Mouse (Mus musculus) midbrain, embryonic 14.5 days (tissue): Measurements from ENCODE around the gene Mgp. TPM values are rescaled to one million over a fixed set of nuclear protein-coding genes. Genes with fewer than 3 reads are reported as not detected.
A peak's percentile ranks its signal among the peaks of the same experiment; 100 is the strongest.

Source experiments
- ATAC-seq: fragments of 200-750 bp; cut with Nextera tagmentation; 2 replicates; pipeline ENCODE4 v1.8.0; 2017; ENCODE audit warnings: moderate number of reproducible peaks, moderate library complexity; ENCODE audit not compliant: low FRiP score, low TSS enrichment
- DNase-seq: peaks from one replicate; pipeline ENCODE4 v3.0.0-alpha.2; 2015
- H3K27ac ChIP-seq: fragments of 300-500 bp; sonication (generic); replicated peaks from 2 replicates; pipeline ENCODE4 v1.5.1; 2014; ENCODE audit warnings: mild to moderate bottlenecking, low read depth, low read length, moderate library complexity
- H3K27me3 ChIP-seq: fragments of 300-500 bp; sonication (generic); 2 replicates; pipeline ENCODE4 v1.6.1; 2014; ENCODE audit warnings: low read length, control low read depth, mixed read lengths; ENCODE audit not compliant: control insufficient read depth, insufficient read depth
- H3K36me3 ChIP-seq: fragments of 300-500 bp; sonication (generic); 2 replicates; pipeline ENCODE4 v1.6.1; 2014; ENCODE audit warnings: low read length, control low read depth; ENCODE audit not compliant: control insufficient read depth, insufficient read depth
- H3K4me1 ChIP-seq: fragments of 300-500 bp; sonication (generic); 2 replicates; pipeline ENCODE4 v1.6.1; 2014; ENCODE audit warnings: mild to moderate bottlenecking, antibody characterized with exemption, low read length, control low read depth; ENCODE audit not compliant: control insufficient read depth, insufficient read depth
- H3K4me2 ChIP-seq: fragments of 300-500 bp; sonication (generic); 2 replicates; pipeline ENCODE4 v1.6.1; 2014; ENCODE audit warnings: mild to moderate bottlenecking, low read length, moderate library complexity
- H3K4me3 ChIP-seq: fragments of 300-500 bp; sonication (generic); replicated peaks from 2 replicates; pipeline ENCODE4 v1.5.1; 2014; ENCODE audit warnings: low read depth, low read length
- H3K9ac ChIP-seq: fragments of 300-500 bp; sonication (generic); replicated peaks from 2 replicates; pipeline ENCODE4 v1.6.1; 2014; ENCODE audit warnings: mild to moderate bottlenecking, low read length, moderate library complexity
- H3K9me3 ChIP-seq: fragments of 300-500 bp; sonication (generic); 2 replicates; pipeline ENCODE4 v1.6.1; 2016; ENCODE audit warnings: low read length, control low read depth, mixed read lengths; ENCODE audit not compliant: control insufficient read depth
- WGBS: fragments of 180-500 bp; shearing (Covaris S2); extraction: QIAGEN DNeasy Blood & Tissue Kit; methylation state at CpG from one replicate; pipeline ENCODE4 v1.1.7; 2014; 5-methylcytosine and 5-hydroxymethylcytosine counted together
- polyA plus RNA-seq: library from polyadenylated mRNA; unstranded; fragments of >200 nt; fragmentation: Nextera tagmentation; extraction: Ambion mirVana; gene quantifications from 2 replicates; pipeline ENCODE4 v1.2.1, GENCODE M21; 2014

Gene Mgp
- polyA plus RNA-seq, 1 experiment from 2014 or later: 3.5 TPM

DNA sequence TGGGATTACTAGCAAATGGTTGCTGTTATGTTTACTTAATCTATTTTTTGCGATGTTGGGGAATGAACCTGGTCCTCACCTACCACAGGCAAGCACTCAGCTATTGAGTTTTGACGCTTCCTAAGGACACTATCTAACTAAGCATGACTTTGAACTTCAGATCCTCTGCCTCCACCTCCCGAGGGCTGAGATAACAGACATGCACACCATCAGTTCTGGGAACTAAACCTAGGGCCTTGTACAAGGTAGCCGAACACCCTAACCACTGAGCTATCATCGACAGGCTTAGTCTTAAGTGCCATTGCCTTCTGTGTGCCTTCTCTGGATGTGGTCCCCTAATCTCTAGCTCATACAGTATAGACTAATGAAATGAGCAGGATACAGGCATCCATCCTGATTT is 10.3 kb downstream of the Mgp start:
- Histone ChIP-seq H3K4me2 (no peak overlapping the region), H3K9ac (no peak overlapping the region)
- DNase-seq: no peak

DNA sequence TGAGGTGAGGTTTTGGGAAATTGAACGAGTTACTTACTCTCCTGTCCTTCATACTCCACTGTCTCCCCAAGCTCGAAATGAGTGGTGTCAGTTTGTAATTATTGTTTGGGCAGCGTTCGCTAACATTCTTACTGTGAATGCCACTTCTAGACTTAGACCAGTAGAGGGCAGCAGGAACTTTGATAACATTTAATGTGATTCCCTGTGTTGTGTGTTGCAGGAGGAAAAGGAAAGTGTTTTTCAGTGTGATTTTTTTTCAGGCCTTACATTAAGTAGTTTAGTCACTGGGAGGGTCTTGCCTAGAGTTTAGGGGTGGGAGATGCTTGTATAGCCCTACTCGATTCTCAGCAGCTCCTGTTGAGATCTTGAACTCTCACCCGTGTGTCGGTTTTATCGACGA is 14.6 kb downstream of the Mgp start:
- Histone ChIP-seq H3K27me3 (no peaks in the 10 kb centered on the region), H3K9ac (no peak overlapping the region), H3K36me3 (no peaks in the 10 kb centered on the region), H3K4me3 (no peak overlapping the region), H3K9me3 (no peaks in the 10 kb centered on the region), H3K4me2 (no peak overlapping the region), H3K27ac (no peak overlapping the region), H3K4me1 (no peaks in the 10 kb centered on the region)
- 52% methylated on average over 9 of the region's 9 CpGs for WGBS
- DNase-seq: peak; percentile 91
- ATAC-seq: no peak; the same call in 1 of the 2 replicates

More for the DNA sequence above, 10.3 kb downstream of the Mgp start:
- Histone ChIP-seq H3K9me3 (no peaks in the 10 kb centered on the region), H3K4me1 (no peaks in the 10 kb centered on the region), H3K36me3 (no peaks in the 10 kb centered on the region), H3K27ac (no peak overlapping the region), H3K27me3 (no peaks in the 10 kb centered on the region), H3K4me3 (no peak overlapping the region)
- no peak for ATAC-seq
- 89% methylated on average over 5 of the region's 5 CpGs for WGBS

DNA sequence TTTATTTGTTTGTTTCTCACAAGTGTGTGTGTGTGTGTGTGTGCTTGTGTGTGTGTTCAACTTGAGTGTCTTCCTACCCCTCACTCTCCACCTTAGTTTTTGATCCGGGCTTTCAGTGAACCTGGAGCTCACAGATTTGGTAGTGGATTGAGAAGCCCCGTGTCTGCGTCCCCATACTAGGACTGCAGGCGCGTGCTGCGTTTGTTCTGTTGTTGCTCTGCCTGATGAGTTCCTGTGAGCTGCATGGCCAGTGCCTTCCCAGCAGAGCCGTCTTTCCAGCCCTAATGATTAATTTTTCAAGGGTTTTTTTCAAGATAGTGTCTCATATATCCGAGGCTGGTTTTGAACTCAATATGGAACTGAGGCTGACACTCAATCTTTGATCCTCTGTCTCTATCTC is 17.2 kb downstream of the Mgp start:
- Histone ChIP-seq H3K4me1 (no peaks in the 10 kb centered on the region), H3K9ac (no peak overlapping the region), H3K27ac (no peak overlapping the region), H3K4me3 (no peak overlapping the region), H3K27me3 (no peaks in the 10 kb centered on the region), H3K9me3 (no peaks in the 10 kb centered on the region), H3K36me3 (no peaks in the 10 kb centered on the region), H3K4me2 (no peak overlapping the region)
- DNase-seq (no peak), ATAC-seq (no peak)
- WGBS: 83% methylated on average over 8 of the region's 8 CpGs

DNA sequence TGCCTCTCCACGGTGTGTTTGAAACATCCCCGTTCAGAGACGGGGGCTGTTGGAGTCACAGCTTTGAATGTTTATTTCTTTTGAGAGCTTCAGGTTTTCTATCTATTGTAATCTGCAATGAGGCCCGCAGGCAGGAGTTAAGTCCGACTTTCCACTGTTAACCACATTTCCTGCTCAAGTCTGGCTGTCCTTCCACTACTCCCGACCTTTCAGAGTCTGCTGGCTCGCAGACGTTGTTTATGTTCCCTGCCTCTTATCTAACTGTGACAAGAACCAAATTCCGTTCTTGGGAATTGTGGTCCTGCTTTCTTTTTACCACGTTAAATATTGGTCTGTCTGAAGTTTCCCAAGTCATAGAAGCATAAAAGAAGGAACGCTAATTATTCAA is 17.8 kb downstream of the Mgp start:
- DNase-seq (no peak), ATAC-seq (no peak)
- no peaks in the 10 kb centered on the region for H3K4me1 ChIP-seq
- WGBS: 73% methylated on average over 11 of the region's 11 CpGs
- no peaks in the 10 kb centered on the region for H3K36me3 ChIP-seq
- H3K27ac ChIP-seq: no peak overlapping the region
- H3K27me3 ChIP-seq: no peaks in the 10 kb centered on the region
- H3K4me3 ChIP-seq: no peak overlapping the region
- no peak overlapping the region for H3K9ac ChIP-seq
- no peaks in the 10 kb centered on the region for H3K9me3 ChIP-seq
- no peak overlapping the region for H3K4me2 ChIP-seq

DNA sequence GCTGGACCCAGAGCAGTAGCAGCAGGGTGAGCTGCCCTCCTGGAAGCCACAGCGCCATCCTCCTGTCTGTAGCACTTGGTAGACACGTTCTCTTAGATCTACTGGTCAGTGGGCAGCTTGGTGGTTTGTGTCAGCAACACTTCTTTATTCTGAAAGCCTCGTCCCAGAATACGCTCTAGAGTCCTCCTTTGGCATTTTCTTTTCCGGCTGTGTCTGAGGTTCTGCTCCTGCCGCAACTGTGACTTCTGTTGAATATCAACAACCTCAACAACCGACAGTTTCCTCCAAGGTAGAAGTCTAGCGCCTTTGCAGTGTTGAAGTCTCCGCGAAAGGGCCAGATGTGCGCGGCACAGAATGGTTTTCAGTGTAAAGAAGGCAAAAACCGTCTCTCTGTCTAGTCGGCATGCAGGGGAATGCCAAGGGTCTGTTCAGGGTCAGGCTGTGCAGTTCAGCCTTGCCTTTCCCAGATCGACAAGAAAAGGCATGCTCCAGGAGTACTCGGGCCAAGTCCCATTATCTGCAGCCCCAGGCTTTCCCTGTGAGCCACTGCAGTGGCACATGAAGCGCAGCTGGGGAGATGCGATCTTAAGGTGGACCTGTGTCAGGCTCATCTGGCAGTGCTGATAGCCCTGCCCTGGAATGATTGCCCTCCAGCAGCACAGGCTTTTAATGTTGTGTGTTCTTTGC is 18.3 kb downstream of the Mgp start, which contains the start of gene Art4:
TSS of gene Art4 (minus strand) at position 548 of the 687 bp plus-strand sequence.
- ATAC-seq (no peak), DNase-seq (no peak)
- H3K4me2 ChIP-seq: no peak within 1 kb of the TSS
- H3K9ac ChIP-seq: no peak within 1 kb of the TSS
- no peaks in the 10 kb centered on the region for H3K4me1 ChIP-seq
- no peak within 1 kb of the TSS for H3K4me3 ChIP-seq
- H3K27me3 ChIP-seq: no peaks in the 10 kb centered on the region
- 79% methylated on average over 18 of the region's 18 CpGs for WGBS
- H3K27ac ChIP-seq: no peak within 1 kb of the TSS
- no peaks in the 10 kb centered on the region for H3K36me3 ChIP-seq
- H3K9me3 ChIP-seq: no peaks in the 10 kb centered on the region

DNA sequence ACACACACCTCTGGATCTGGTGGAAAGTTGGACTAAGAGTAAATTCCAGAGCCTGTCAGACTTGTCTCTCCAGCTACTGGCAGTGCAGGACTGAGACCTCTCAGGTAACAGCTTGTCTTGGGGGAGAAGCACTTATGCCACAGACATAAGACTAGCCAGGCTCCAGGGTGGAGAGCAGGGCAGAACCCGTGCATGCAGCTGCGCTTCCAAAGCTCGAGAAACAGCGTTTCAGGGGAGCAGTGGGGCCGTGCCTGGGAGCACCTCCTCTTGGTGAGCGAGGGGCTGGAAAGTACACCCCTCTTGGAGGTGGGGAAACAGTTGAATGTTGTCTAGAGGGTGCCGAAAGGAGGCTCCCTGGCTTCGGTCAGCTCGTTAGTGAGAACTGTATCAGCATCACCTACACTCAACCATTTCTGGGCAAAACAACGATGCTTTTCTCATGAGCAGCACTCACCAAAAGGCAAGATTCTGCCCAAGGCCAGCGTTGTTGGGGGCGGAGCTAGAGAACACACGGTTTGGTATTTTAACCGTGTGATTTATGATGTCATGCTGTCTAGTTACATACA is 19.5 kb downstream of the Mgp start:
- H3K4me2 ChIP-seq: no peak overlapping the region
- no peaks in the 10 kb centered on the region for H3K36me3 ChIP-seq
- no peak for DNase-seq
- no peaks in the 10 kb centered on the region for H3K9me3 ChIP-seq
- no peak overlapping the region for H3K9ac ChIP-seq
- H3K4me1 ChIP-seq: no peaks in the 10 kb centered on the region
- no peak overlapping the region for H3K27ac ChIP-seq
- ATAC-seq: no peak
- no peaks in the 10 kb centered on the region for H3K27me3 ChIP-seq
- no peak overlapping the region for H3K4me3 ChIP-seq
- WGBS: 74% methylated on average over 14 of the region's 14 CpGs

DNA sequence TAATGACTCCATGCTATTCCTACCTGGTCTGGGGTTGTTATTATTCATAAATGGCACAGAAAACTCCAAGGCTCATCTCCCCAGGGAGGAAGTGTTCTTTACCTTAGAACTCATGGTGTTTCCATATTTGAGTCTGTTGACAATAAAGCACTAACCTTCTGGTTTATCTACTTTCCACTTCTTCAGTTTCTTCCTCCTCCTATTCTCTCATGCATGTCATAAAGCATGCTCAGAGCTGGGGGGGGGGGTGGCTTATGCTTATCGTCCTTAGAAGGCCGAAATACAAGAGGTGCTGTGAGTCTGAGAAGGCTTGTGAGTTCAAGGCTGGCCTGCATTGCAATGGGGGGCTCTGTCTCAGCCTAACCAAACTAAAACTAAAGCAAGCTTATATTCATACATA is 20.4 kb downstream of the Mgp start:
- no peaks in the 10 kb centered on the region for H3K36me3 ChIP-seq
- 75% methylated on average over 2 of the region's 2 CpGs for WGBS
- H3K27me3 ChIP-seq: no peaks in the 10 kb centered on the region
- no peak for DNase-seq
- no peak overlapping the region for H3K4me3 ChIP-seq
- H3K9me3 ChIP-seq: no peaks in the 10 kb centered on the region
- H3K4me2 ChIP-seq: no peak overlapping the region
- no peak for ATAC-seq
- no peak overlapping the region for H3K27ac ChIP-seq
- H3K4me1 ChIP-seq: no peaks in the 10 kb centered on the region
- no peak overlapping the region for H3K9ac ChIP-seq

DNA sequence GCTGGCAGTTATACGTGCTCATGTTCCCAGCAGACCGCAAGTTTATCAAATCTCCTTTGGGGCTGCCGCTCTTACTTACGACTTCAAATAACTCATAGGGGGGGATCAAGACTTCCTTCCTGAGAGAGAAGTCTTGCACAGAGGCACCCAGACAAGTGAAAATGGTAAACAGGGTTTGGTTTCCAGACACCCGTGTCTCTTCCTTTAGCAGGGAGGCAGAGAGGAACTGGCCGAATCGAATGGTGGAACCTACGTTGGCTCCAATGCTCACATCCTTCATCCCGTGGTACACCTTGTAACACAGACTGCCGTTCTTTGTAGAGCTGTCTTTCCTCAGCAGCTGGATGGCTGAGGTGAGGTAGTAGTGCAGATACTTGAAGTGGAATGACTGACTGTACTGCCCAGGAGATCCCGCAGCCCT is 21.3 kb downstream of the Mgp start:
- H3K4me2 ChIP-seq: no peak overlapping the region
- H3K9ac ChIP-seq: no peak overlapping the region
- no peaks in the 10 kb centered on the region for H3K9me3 ChIP-seq
- H3K4me3 ChIP-seq: no peak overlapping the region
- DNase-seq (no peak), ATAC-seq (no peak)
- no peak overlapping the region for H3K27ac ChIP-seq
- no peaks in the 10 kb centered on the region for H3K36me3 ChIP-seq
- no peaks in the 10 kb centered on the region for H3K4me1 ChIP-seq
- 90% methylated on average over 11 of the region's 11 CpGs for WGBS
- H3K27me3 ChIP-seq: no peaks in the 10 kb centered on the region

DNA sequence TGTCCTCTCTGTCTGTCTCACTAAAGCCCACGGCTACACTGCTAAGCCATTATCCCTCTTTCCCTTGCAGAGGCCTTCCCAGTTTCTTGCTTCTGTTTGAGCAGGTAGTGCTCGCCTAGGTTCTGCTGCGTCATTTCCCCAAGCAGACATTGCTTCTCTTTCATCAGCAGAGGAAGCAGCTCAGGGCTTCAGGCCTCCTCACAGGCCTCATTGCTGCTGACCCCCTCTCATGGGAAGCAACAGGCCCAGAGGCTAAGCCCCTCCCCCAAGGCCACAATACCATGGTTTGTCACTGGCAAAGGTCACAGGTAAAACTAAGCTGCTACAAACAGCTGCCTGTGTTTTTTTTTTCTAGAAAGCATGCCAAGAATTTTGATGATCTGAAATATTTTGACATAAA is 22.9 kb downstream of the Mgp start:
- Histone ChIP-seq H3K4me3 (no peak overlapping the region), H3K4me1 (no peaks in the 10 kb centered on the region), H3K36me3 (no peaks in the 10 kb centered on the region), H3K4me2 (no peak overlapping the region), H3K27ac (no peak overlapping the region), H3K27me3 (no peaks in the 10 kb centered on the region), H3K9me3 (no peaks in the 10 kb centered on the region), H3K9ac (no peak overlapping the region)
- ATAC-seq: no peak
- 61% methylated on average over 3 of the region's 3 CpGs for WGBS
- no peak for DNase-seq
